22 mouse cellular contexts compared by ENCODE assay signal in the genomic region with DNA sequence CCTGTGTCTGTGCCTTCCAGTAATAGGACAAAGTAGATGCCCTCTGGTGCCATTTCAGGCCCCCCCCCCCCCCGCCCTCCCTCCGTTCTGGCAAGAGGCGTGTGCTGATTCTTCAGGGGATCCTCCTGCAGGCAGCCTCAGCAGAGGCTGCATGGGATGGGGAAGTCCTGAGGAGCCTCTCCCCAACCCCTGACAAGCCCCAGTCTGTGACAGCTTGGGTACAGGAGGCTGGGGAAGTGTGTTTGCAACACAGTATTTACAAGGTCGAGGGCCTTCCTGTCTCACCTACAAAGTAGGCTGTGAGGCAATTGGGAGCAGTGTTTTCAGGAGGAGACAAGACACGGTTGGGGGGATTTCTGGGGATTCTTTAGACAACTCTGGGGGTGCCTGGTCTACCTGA.
"Had no signal": no experiment of that assay in that cellular context is flagged by ENCODE, and none has a peak within 500 bp of the region (broad histone marks: within the 10 kb centered on the region; RNA-seq: fewer than 3 reads in every experiment).

No protein-coding gene starts in this region.

- ATAC-seq: midbrain, embryonic 13.5 days; midbrain, embryonic 16.5 days had no signal

- H3K9me3 ChIP-seq: limb, embryonic 12.5 days; limb, embryonic 15.5 days; liver, embryonic 15.5 days; megakaryocyte, embryonic 14.5 days; midbrain, embryonic 10.5 days; midbrain, embryonic 13.5 days had no signal

- H3K36me3 ChIP-seq: limb, embryonic 12.5 days; limb, embryonic 15.5 days; liver, embryonic 15.5 days; midbrain, embryonic 10.5 days; midbrain, embryonic 13.5 days had no signal

- H3K4me1 ChIP-seq: limb, embryonic 12.5 days; limb, embryonic 15.5 days; megakaryocyte, embryonic 14.5 days; midbrain, embryonic 10.5 days; midbrain, embryonic 13.5 days had no signal

- H3K27me3 ChIP-seq: limb, embryonic 12.5 days; limb, embryonic 15.5 days; liver, embryonic 15.5 days; midbrain, embryonic 13.5 days had no signal

- H3K27ac ChIP-seq: layer of hippocampus, adult 2 months; limb, embryonic 12.5 days; limb, embryonic 15.5 days; liver, embryonic 15.5 days; midbrain, embryonic 10.5 days; midbrain, embryonic 13.5 days; stomach, postnatal 0 days had no signal

- H3K4me3 ChIP-seq: layer of hippocampus, adult 2 months; limb, embryonic 12.5 days; limb, embryonic 15.5 days; liver, embryonic 15.5 days; megakaryocyte, embryonic 14.5 days; midbrain, embryonic 10.5 days; midbrain, embryonic 13.5 days had no signal

- H3K4me2 ChIP-seq: limb, embryonic 12.5 days; limb, embryonic 15.5 days; liver, embryonic 11.5 days; liver, embryonic 15.5 days; midbrain, embryonic 13.5 days had no signal

- H3K9ac ChIP-seq: limb, embryonic 12.5 days; limb, embryonic 15.5 days; liver, embryonic 15.5 days; midbrain, embryonic 13.5 days had no signal

- DNase-seq: kidney, adult 18-20 months; kidney, adult 9 months; kidney, postnatal 25 days; layer of hippocampus, adult 9-11 months; lung, adult 2 months; lung, postnatal 14 days; right cerebral cortex, adult 18-20 months; right cerebral cortex, postnatal 14 days; right cerebral cortex, postnatal 4 days; thymus, adult 2 months; thymus, postnatal 14 days; thymus, postnatal 4 days had no signal
